Mouse (Mus musculus) CD4-positive naive resting alpha-beta T cell, adult 57 days (primary cell): ENCODE results near the gene Pcbp2. TPM values are rescaled to one million over a fixed set of nuclear protein-coding genes. Genes with fewer than 3 reads are reported as not detected.

Experiments
- total RNA-seq: library from RNA; stranded (reverse); gene quantifications from one replicate; pipeline ENCODE4 v1.2.4, GENCODE M21; 2023

Gene Pcbp2
- 825 TPM for total RNA-seq

DNA sequence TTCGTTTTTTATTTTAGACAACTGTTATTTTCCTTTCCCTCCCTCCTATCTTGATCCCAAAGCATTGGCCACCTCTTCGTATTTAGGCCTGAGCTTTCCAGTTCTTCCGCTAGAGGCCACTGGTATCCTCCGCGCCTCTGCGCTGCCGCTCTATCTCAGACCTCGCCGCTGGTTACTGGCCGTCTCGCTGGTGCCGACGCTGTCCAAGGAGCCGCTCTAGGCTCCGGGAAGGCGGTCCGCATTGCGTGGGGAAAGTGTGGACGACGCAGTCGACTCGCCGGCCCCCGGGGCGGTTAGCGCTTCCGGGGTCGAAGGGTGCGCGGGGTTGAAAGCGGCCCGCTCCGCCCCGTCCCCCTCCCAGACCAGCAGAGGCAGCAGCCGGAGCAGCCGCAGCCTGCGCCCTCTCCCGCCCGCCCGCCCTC lies at the start of gene Pcbp2:
Pcbp2 (plus strand) TSS at position 357 of the 422 bp plus-strand sequence.

DNA sequence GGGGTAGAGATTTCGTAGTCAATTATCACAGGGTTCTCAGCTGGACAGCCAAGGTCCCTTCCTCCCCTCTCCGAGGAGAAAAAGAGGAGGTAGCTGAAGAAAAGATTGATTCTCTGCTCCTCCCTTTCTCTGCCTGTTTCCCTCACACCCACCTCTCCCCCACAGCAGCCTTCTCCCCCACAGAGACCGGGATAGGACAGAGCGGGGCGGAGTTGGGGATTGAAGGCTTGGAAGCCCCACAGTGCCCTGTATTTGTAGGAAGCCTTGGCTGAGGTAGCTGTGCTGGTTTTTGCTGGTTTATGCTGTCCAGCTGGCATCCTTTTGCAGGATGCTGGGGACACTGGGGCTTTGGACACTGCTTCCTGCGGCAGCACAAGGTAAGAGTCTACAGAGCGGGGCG lies 25.2 kb upstream of the Pcbp2 start, which contains the start of gene Amhr2:
Amhr2 (plus strand) TSS at position 222 of the 400 bp plus-strand sequence.

DNA sequence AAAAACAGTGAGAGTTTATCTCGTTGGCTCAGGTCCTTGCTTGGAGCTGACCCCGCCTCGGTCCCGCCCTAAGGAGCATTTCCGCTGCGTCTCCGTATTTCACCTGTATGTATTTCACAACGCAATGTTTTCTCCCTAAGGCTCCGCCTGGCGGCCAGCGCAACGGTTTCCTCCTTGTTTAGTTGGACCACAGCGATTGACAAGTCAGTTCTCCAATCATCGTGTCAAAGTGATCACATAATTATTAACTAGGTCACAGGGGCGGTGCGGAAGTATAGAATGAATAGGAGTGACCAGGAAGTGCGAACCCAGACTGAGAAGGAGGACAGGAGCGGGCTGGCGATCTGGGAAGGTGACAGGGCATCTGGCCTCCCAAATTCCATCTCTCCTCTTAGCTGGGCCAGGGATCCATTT lies 11.4 kb upstream of the Pcbp2 start, which contains the start of gene Prr13:
Prr13 (plus strand) TSS at position 125 of the 414 bp plus-strand sequence.

DNA sequence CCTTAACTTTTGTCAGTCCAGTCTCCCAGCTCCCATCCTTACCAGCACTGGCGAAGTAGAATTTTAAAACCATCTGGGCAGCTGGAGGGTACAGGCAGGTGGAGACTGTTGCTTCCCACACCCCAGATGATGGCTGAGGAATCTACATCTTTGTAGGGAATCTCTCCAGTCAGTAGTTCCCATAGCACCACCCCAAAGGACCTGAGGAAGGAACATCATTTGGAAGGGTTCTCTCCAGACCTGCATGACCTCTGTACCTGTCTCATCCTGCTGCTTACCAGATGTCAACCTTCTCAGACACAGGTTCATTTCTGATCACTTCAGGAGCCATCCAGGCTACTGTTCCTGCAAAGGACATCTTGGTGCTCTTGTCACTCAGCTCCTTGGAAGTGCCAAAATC lies 33.1 kb downstream of the Pcbp2 start, which contains the start of gene Gm10337:
Gm10337 (plus strand) TSS at position 276 of the 400 bp plus-strand sequence.

DNA sequence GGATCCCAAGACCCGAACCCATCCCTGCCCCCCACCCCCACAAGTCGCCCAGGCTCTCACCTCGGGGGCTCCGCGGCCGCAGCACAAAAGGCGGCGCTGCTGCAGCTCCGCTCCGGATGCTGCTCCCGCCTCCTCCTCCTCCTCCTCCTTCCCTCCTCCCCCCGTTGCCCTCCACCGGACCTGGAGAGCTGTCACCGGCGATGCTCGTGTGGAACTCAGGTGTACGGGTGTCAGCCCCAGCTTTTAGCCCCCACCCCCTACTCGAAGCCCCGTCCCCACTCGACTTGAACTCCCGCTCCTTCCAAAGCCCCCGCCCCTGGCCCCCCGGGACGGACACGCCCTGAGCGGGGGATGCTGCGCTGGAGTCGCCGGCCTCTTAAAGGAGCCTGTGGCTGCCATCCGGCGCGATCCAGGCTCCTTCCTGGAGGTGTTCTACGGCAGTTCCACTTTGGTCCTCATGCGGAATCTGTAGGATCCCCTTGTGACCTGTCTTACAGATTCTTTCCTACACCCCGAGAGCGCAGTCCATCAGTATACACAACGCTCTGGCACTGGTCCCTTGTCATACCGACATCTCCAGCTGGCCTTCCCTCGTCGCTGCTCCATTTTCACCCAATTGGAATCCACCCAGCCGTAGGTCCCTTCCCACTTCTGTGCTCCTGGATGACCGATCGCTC lies 46.5 kb downstream of the Pcbp2 start, which contains the start of gene Map3k12:
Map3k12 (minus strand) TSS at position 337 of the 677 bp plus-strand sequence.

DNA sequence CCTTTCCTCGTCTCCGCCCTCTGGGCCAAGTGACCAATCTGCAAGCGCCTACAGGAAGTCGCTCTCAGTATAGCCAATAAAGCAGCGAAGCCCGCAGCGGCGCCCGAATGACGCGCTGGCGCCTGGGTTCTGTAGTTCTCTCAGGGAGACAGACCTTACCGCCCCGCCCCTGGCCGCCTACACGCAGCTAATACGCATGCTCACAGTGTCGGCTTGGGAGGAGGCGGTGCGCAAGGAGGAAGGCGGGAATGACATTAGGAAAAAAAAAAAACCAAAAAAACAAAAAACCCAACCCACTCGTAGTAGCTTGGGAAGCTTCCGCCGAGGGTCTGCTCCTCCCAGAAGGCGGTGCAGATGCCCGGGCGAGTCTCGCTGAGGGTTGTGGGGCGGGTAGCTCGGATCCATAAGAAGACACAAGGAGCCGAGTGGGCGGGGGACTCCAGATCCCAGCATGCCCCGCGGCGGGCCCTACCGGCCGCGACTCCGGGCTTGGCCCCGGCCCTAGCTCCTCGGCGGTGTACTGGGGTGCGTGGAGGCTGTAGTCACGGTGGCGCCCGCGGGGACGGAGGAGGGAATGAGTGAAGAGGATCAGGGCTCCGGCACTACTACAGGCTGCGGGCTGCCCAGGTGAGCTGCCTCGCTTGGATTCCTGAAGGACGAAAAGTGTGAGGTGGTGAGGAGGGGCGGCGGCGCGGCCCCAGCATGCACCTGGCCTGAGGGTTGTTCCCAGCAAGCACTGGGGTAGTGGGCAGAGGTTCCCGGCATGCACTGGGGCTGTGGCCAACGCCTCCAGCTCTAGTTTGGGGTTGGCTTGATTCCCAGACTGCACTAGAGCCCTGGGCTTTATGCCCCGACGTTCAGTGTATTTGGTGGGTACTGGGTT lies 47.9 kb downstream of the Pcbp2 start, which contains the start of gene Tarbp2:
Tarbp2 (plus strand) TSS at position 217 of the 883 bp plus-strand sequence.

DNA sequence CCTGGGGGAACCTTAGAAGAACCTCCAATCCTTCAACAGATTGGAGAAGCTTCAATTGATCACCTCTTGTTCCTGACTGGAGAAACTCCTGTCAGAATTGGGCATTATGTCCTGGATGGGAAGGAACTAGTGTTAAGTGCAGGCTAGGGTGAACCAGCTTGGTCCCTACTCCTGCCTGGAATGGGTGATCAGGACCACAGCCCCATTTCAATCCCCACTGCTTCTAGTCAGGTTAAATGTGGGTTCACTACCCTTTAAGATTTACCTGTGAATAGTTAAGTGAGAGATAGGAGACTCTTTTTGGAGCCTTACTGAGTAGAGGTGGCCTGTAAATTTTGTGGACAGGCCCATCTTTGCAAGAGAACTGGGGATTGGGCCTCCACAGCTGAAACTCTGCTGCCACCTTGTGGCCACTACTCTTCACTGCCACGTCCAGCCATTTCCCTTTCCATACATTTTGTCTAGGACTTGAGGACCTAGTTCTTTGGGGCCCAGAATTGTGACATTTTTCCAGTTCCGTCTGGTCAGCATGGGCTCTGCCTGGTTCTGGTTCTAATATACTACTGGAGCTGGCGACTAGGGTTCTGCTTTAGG lies 54.6 kb downstream of the Pcbp2 start, which contains the start of gene Npff:
Npff (minus strand) TSS at position 51 of the 594 bp plus-strand sequence.

Other genes starting within 250 kb of the Pcbp2 start
- 694 TPM for gene Itgb7, start 238.6 kb upstream of the Pcbp2 start, total RNA-seq
- gene Rarg, start 213.0 kb upstream of the Pcbp2 start, total RNA-seq: 27.7 TPM
- not detected for gene Gm9918, start 200.0 kb upstream of the Pcbp2 start, total RNA-seq
- gene Mfsd5, start 191.1 kb upstream of the Pcbp2 start, total RNA-seq: 28.6 TPM
- gene Espl1, start 174.3 kb upstream of the Pcbp2 start, total RNA-seq: 0.71 TPM
- gene Pfdn5, start 144.4 kb upstream of the Pcbp2 start, total RNA-seq: 522 TPM
- 78.3 TPM for gene Myg1, start 138.8 kb upstream of the Pcbp2 start, total RNA-seq
- 45.9 TPM for gene Aaas, start 119.8 kb upstream of the Pcbp2 start, total RNA-seq
- not detected for gene Sp7, start 103.4 kb upstream of the Pcbp2 start, total RNA-seq
- gene Sp1, start 64.4 kb upstream of the Pcbp2 start, total RNA-seq: 133 TPM
- gene Amhr2, start 25.2 kb upstream of the Pcbp2 start, total RNA-seq: 0.74 TPM
- gene Prr13, start 11.5 kb upstream of the Pcbp2 start, total RNA-seq: 45.7 TPM
- gene Gm10337, start 33.2 kb downstream of the Pcbp2 start, total RNA-seq: 25.0 TPM
- 5.8 TPM for gene Map3k12, start 46.5 kb downstream of the Pcbp2 start, total RNA-seq
- gene Tarbp2, start 47.7 kb downstream of the Pcbp2 start, total RNA-seq: 58.2 TPM
- 22.5 TPM for gene Npff, start 54.4 kb downstream of the Pcbp2 start, total RNA-seq
- gene Gm28047, start 154.5 kb downstream of the Pcbp2 start, total RNA-seq: not detected
- 119 TPM for gene Atf7, start 154.9 kb downstream of the Pcbp2 start, total RNA-seq
- 3.5 TPM for gene Atp5g2, start 201.8 kb downstream of the Pcbp2 start, total RNA-seq